Mouse (Mus musculus) spleen, adult 12 weeks (tissue): Measurements from ENCODE around the gene Grifin.

Source experiments
- DNase-seq: peaks from one replicate; pipeline ENCODE4 v3.0.0; 2022; ENCODE audit warnings: low spot score

Gene Grifin

DNA sequence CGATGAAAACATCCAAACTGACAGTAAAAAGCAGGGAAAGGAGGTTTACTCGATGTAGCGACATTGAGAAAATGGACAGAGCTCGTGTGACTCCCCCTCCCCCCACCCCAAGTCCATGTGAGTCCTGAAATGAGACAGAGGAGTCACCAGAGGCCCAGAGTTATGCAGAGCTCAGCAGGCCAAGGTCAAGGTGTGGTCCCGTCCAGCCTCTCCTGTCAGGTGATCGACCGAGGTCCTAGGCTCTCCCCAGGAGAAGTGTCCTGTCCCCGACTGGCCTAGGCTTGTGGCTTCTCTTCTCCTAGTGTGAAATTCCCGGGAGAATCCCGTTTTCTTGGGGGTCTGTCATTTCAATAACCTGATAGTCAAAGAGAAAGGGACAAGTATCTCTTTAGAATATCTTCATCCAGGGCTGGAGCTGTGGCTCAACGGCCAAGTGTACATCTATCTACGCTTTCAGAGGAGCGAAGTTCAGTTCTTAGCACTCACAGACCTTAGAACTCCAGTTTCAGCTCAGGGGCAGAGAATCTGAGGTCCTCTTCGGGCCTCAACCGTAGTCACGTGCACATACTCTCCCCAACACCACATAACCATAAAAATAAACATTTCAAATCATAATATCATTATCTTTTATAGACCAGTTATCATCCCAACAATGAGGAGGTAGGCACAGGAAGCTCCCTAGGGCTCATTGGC is 24.4 kb upstream of the Grifin start:
- DNase-seq: no peak

- no peak for DNase-seq
These were observed 19.0 kb upstream of the Grifin start for GRCm38 (mm10) chr5:140583732-140584368.

DNA sequence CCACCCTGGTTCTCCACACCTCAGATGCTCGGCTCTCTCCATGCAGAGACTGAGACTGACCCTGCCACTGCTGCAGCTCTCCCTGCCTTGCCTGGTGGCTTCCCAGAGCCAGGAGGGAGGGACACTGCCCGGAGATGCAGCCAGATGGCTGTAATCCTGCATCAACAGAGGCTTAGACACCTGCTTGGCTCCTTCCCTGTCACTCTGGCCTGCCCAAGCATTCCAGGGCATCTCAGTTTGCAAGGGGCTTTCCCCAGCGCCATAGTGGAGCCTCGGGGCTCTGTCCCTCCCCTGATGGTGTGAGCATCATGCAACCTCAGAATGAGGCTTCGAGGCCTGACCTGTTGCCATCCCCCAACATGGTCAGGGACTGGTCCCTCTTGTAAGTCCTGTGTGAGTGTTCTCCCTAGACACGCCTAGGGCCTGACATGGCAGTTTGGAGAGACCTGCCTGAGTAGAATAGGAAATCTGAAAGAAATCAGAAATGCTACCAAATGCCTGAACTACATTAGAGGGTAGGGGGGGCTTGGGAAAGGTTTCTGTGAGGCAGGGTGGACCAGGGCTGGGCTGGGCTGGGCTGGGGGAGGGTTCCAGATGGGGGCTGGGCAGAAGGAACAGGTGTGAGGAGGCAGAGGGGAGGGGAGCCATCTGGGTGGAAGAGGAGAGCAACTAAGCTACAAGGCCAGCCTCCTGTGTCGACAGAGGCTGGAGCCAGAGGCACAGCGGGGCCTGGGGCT is 18.3 kb upstream of the Grifin start:
- no peak for DNase-seq

GRCm38 (mm10) chr5:140581569-140581968 is 16.7 kb upstream of the Grifin start:
- no peak for DNase-seq

DNA sequence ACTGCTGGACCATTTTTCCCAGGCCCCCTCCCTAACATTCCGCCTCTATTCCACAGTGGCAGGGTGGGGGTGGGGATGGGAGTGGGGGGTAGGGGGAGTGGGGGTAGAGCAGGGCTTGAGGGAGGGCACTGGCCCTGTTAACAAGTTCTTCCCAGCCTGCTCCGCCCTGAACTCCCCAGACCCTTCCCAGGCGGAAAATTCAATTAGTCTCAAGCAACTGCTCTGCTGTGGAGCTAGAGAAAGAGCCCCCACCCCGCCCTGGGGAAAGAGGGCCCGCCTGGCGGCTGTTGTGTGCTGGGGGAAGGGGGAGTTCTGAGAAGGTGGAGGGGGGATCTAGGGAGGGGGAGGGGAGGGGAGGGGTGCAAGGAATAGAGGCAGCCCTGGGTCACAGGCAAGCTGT is 14.9 kb upstream of the Grifin start:
- no peak for DNase-seq

- no peak for DNase-seq
These were observed 14.3 kb upstream of the Grifin start for GRCm38 (mm10) chr5:140579221-140579620.

DNA sequence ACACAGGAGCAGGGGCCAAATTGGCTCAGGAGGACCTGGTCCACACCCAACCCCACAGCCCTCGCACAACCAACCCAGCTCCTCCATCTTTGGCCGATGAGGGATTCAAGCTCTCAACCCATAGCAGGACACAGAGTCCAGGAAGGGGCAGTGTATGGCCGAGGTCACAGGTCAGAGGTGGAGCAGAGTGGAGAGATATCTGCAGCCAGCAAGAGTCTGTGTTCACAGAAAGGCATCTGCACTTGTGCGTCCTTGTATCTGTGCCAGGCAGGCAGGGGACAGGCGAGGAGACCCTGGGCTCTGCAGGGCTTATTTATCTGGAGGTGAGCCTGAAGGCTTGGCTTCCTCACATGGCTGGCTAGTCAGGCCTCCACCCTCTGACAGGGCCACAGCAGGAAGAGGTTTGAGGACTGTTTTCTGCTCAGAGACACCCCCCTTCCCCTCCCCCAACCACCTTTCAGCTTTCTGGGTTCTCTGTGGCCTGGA is 10.6 kb upstream of the Grifin start:
- DNase-seq: no peak

- DNase-seq: no peak
These were observed 7.7 kb upstream of the Grifin start for GRCm38 (mm10) chr5:140572611-140573010.

DNA sequence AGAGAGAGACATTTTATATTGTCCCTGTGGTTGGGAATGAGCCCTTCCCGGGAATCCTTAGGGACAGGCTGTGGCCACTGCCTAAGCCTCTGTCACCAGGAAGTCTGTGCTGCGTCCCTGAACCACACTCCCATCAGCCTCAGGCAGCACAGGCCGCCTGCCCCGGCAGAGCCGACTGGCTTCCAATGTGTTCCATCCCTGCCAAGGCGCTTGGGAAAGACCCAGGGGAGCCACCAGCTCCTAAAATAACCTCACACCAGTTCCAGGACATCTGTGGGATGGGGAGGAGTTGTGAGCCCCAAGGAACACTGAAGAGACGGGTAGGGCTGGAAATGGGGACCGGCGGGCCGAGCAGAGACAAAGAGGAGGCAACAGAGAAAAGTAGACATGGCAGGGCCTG is 6.8 kb upstream of the Grifin start:
- DNase-seq: no peak

DNA sequence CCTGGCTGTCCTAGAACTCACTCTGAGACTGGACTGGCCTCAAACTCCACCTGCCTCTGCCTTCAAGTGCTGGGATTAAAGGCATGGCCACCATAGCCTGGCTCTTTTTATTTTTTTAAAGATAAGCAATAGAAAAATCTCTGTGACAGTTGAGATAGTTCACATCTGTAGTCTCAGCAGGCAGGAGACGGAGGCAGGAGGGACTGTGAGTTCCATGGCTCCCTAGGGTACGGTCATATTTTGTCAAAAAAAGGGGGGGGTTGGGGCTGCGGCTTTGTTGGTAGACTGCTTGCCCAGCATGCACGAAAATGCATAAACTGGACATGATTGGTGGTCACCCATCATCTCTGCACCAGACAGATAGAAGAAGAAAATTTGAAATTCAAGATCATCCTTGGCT is 6.3 kb upstream of the Grifin start:
- no peak for DNase-seq

DNA sequence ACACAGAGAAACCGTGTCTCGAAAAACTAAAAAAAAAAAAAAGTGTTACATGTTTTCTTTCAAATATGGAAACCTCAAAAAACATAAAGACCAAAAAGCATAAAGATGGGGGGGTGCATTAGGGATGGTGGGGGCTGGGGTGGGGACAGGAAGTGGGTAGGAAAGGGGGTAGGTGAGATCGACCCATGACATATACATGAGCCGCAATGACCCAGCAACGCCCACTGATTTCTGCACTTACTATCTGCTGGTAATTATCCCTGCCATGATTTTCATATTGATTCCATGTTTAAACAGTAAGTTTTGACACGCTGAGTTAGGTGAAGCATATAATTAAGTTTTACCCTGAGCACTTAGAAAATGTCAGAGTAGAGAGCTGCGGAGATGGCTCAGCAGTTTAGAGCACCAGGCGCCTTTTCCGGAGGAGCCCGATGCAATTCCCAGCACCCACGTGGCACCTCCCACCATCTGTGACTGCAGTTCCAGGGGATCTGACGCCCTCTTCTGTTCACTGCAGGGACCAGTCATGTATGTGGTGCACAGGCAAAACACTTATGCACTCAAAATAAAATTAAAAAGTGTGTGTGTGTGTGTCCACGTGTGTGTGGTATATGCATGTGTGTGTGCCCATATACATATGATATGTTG is 5.5 kb upstream of the Grifin start:
- no peak for DNase-seq

DNA sequence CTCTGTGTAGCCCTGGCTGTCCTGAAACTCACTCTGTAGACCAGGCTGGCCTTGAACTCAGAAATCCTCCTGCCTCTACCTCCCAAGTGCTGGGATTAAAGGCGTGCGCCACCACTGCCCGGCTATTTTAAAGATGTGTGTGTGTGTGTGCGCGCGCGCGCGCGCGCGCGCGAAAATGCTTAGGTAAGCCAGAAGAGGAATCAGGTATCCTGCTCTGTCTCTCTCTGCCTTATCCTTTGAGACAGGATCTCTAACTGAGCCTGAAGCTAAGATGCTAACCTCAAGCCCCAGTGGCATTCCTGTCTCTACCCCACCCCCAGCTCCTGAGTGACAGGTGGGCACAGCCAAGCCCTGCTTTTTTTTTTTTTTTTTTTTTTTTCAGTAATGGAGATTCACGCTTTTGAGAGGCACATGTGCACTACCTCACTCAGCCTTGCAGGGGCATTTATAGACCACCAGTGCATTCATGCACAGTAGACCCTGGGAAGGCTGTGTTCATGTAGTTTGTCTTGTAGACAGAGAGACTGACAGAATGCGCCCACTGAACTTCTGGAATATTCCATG is 4.2 kb upstream of the Grifin start:
- DNase-seq: no peak

DNA sequence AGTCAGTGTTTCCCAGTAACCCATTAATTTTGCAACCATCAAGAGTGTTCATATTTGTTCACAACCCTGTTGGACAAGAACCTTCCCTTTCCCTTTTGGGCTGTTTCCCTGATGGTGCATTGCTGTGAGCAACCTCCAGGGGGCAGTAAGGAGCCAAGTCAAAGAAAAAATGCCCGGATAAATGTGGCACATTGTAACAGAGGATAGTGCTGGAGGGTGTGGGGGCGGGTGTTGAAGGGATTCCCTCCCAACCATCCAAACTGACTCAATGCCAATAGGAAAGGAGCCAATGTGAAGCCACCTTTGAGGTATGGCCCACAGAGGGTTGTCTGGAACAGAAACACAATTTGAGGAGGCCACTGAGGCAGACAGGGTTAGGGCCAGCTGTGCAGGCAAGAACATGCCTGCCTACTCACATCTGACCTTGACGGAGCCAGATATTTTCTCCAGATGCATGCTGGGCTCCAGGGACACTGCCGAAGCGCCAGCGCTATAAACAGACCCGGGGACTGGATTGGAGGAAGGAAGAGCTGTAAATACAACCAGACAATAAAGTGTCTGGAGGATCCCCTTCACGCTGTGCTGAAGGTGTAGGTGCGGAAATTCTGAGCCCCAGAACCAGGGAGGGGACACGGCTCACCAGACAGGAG is 3.6 kb upstream of the Grifin start:
- DNase-seq: peak; percentile 60

DNA sequence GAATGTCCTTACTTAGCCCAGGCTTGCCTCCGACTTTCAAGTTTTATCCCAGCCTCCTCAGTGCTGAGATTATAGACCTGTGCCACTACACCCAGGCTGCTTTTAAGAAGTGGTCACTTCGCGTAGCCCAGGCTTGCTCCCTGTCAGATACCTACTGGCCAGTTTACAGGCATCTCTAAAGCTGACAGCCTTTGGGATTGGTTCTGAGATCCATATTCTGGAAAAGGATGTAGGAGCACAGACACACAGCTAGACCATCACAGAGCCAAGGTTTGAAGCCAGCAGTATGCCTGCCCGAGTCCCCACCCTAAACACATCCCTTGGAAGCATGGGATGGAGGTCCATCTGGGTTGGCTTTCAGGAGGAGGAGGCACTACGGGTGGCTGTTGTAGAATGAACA is 2.9 kb upstream of the Grifin start:
- DNase-seq: no peak

- DNase-seq: peak; percentile 53
These were observed 2.5 kb upstream of the Grifin start for GRCm38 (mm10) chr5:140567321-140567720.

DNA sequence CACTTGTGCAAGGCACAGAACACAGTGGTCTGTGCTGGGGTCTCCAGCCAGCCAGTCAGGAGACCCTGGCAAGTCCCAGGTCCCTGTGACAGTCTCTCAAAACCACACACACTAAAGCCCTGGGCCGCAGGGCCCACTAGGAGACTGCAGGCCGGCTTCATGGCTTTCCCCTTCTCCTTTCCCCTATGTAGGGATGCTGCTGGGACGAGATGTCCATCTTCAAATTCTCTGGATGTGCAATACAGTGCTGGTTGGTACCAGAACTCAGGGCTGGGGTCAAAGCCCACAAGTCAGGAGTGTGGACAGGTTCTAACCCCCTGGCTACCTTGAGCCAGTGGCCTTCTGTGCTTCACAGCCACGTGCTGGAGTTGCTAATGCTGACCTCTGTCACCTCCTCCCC is 1.4 kb upstream of the Grifin start:
- DNase-seq: no peak

DNA sequence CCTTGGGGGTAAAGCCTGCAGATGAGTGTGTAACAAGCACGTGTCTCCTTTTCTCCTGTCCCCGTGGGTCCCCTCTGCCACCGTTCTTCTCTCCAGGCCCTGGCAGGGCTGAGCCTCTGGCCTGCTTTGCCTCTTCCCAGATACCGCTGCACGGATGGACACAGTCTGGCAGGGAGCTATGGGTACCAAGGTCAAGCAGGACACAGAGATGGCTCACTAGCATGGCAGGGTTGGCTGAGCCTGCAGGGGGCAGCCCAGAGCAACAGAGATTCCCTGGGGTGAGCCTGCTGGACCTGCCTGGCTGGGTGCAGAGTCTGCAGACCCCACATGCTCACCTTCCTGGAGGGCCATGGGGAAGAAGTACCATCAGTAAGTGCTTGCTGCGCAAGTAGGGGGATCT is 985 bp upstream of the Grifin start:
- DNase-seq: peak; percentile 33

DNA sequence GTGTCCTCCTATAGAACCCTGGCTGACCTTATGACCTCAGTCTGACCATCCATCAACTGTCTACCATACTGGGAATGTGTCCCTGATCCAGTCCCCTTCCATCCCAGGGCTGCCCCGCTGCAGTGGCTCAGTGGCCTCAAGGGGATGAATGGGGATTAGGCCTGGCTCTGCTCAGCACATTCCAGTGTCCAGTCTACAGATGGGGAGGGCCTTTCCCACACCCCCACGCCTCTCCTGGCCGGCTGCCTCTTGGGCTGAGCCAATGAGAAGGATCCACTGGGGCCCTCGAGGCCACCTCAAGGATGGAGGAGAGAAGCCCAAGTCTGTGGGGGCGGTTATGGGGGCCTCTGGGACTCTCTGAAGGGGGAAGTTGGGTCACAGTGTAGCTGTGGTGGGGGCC is 580 bp upstream of the Grifin start:
- no peak for DNase-seq

DNA sequence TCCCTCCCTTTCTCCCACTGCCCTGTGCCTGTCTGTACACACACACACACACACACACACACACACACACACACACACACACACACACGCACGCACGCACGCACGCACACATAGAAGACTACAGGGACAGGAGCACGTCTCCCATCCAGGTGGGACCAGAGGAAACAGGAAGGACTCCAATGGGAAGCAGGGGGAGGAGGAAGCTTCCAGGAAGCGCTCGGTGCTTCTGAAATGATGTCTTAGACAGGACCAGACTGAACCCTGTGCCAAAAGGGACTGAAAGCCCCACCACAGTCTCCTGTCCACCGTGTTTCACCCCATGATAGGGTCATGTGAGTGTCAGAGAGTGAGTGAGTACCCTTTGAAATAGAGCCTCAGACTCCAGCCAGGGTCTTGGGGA is 2.3 kb downstream of the Grifin start:
- DNase-seq: no peak

DNA sequence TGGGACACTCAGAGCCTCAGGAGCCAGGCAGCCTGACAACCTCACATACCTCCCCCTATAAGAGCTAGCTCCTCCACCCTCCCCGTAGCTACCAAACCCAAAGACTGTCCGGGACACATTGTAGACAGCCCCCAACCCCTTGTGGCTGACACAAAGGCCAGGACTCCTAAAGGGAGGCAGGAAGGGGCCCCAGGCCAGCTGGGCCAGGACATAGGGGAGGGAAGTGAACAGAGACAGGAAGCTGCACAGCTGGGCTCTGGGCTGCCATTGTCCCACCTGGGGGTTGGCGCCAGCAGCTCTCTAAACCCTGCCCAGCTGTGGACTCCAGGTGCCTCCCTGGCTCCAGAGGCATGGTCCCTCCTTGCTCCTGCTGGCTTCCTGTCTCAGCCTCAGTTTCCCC is 8.0 kb downstream of the Grifin start:
- no peak for DNase-seq

DNA sequence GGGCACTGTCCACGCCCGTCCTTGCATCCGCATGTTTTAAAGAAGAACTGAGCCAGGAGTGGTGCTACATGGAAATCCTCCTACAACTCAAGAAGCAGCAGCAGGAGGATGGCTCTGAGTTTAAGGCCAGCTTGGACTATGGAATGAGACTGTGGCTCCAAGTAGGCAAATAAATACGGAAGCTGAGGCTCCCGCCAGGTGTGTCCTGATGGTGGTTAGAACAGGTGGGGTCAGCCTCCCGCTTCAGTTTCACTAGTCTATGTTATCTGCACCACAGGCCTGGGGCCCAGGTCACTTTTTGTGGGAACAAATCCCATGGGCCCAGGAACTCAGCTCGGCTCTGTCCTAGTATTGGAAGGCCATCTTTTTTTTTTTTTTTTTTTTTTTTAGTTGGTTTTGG is 11.2 kb downstream of the Grifin start:
- DNase-seq: no peak
